Mouse (Mus musculus) inflammation-experienced regulatory T-cells, adult 6 months (primary cell): Measurements from ENCODE around the gene Ap1m2. TPM values are rescaled to one million over a fixed set of nuclear protein-coding genes. Genes with fewer than 3 reads are reported as not detected.
A peak's percentile ranks its signal among the peaks of the same experiment; 100 is the strongest.
"Not testable (repeated sequence)": the region's sequence is repeated elsewhere in the genome, so short reads cannot be mapped to it uniquely, and the experiment has no call there.

Source experiments
- ATAC-seq: one replicate; pipeline ENCODE4 v1.8.0; 2017
- polyA plus RNA-seq, 3 experiments: library from polyadenylated mRNA; unstranded; fragments of 100-300 nt; shearing (Covaris generic); gene quantifications; one replicate each; pipeline ENCODE4 v1.2.1; 2017

The Ap1m2 gene
- polyA plus RNA-seq, 3 experiments from 2014 or later, result 0.36 to 1.0 (median 0.42) TPM

GRCm38 (mm10) chr9:21288404-21289336, 23.5 kb downstream of the Ap1m2 start:
- ATAC-seq, result no peak

- peak; percentile 61 for ATAC-seq
Measured at GRCm38 (mm10) chr9:21287571-21288402, 24.4 kb downstream of the Ap1m2 start, which contains the start of gene Kri1. TSS of gene Kri1 (minus strand) at chr9:21287969.

GRCm38 (mm10) chr9:21286753-21287152, 25.4 kb downstream of the Ap1m2 start:
- no peak for ATAC-seq

GRCm38 (mm10) chr9:21283994-21284393, 28.1 kb downstream of the Ap1m2 start:
- no peak for ATAC-seq

- no peak for ATAC-seq
Measured at GRCm38 (mm10) chr9:21283591-21283990, 28.5 kb downstream of the Ap1m2 start.

- ATAC-seq, result no peak
Measured at GRCm38 (mm10) chr9:21277776-21278175, 34.4 kb downstream of the Ap1m2 start.

GRCm38 (mm10) chr9:21276307-21276706, 35.8 kb downstream of the Ap1m2 start:
- no peak for ATAC-seq

- ATAC-seq, result no peak
Measured at GRCm38 (mm10) chr9:21275727-21276126, 36.4 kb downstream of the Ap1m2 start.

GRCm38 (mm10) chr9:21275013-21275710, 37.0 kb downstream of the Ap1m2 start:
- no peak for ATAC-seq

- no peak for ATAC-seq
Measured at GRCm38 (mm10) chr9:21274336-21274735, 37.8 kb downstream of the Ap1m2 start.

- ATAC-seq, result no peak
Measured at GRCm38 (mm10) chr9:21273520-21274228, 38.5 kb downstream of the Ap1m2 start.

- no peak for ATAC-seq
Measured at GRCm38 (mm10) chr9:21273094-21273493, 39.0 kb downstream of the Ap1m2 start.

- no peak for ATAC-seq
Measured at GRCm38 (mm10) chr9:21272391-21272790, 39.7 kb downstream of the Ap1m2 start.

- not testable (repeated sequence) for ATAC-seq
Measured at GRCm38 (mm10) chr9:21269590-21269989, 42.5 kb downstream of the Ap1m2 start.

GRCm38 (mm10) chr9:21268305-21268704, 43.8 kb downstream of the Ap1m2 start:
- ATAC-seq, result no peak

- ATAC-seq, result no peak
Measured at GRCm38 (mm10) chr9:21266889-21267288, 45.2 kb downstream of the Ap1m2 start.

- ATAC-seq, result no peak
Measured at GRCm38 (mm10) chr9:21265611-21266010, 46.5 kb downstream of the Ap1m2 start.

GRCm38 (mm10) chr9:21265000-21265561, 47.1 kb downstream of the Ap1m2 start, which contains the start of gene Atg4d:
TSS of gene Atg4d (plus strand) at chr9:21265293.
- ATAC-seq, result peak; percentile 98

- ATAC-seq, result no peak
Measured at GRCm38 (mm10) chr9:21264272-21264999, 47.7 kb downstream of the Ap1m2 start.

- no peak for ATAC-seq
Measured at GRCm38 (mm10) chr9:21261831-21262230, 50.3 kb downstream of the Ap1m2 start.
